16 mouse cellular contexts compared by ENCODE assay signal in genomic region chr9:42799694-42800093, GRCm38 (mm10).
"Had no signal": no experiment of that assay in that cellular context is flagged by ENCODE, and none has a peak within 500 bp of the region (broad histone marks: within the 10 kb centered on the region; RNA-seq: fewer than 3 reads in every experiment).

No protein-coding gene starts in this region.

- H3K9ac ChIP-seq: liver, embryonic 12.5 days; liver, embryonic 14.5 days; midbrain, embryonic 13.5 days; midbrain, embryonic 15.5 days; neural tube, embryonic 13.5 days; neural tube, embryonic 15.5 days had no signal

- H3K4me3 ChIP-seq: liver, embryonic 12.5 days; midbrain, embryonic 10.5 days; midbrain, embryonic 13.5 days; midbrain, embryonic 15.5 days; myocyte; neural tube, embryonic 13.5 days; neural tube, embryonic 15.5 days had no signal

- DNase-seq: lung, adult 18-20 months; retina, postnatal 1 day; right cerebral cortex, adult 18-20 months; right cerebral cortex, postnatal 25 days; spleen, adult 18-20 months; thymus, adult 18-20 months; thymus, postnatal 14 days; thymus, postnatal 36 days had no signal

- ATAC-seq: liver, embryonic 12.5 days; midbrain, embryonic 13.5 days; midbrain, embryonic 15.5 days had no signal

- H3K4me1 ChIP-seq: liver, embryonic 12.5 days; midbrain, embryonic 10.5 days had no signal

- H3K27me3 ChIP-seq: liver, embryonic 12.5 days; midbrain, embryonic 13.5 days; midbrain, embryonic 15.5 days; neural tube, embryonic 15.5 days had no signal

- H3K9me3 ChIP-seq: liver, embryonic 12.5 days; midbrain, embryonic 10.5 days; midbrain, embryonic 13.5 days; midbrain, embryonic 15.5 days; neural tube, embryonic 13.5 days; neural tube, embryonic 15.5 days had no signal

- H3K36me3 ChIP-seq: liver, embryonic 12.5 days; midbrain, embryonic 10.5 days; midbrain, embryonic 13.5 days; midbrain, embryonic 15.5 days; neural tube, embryonic 13.5 days; neural tube, embryonic 15.5 days had no signal

- H3K27ac ChIP-seq: liver, embryonic 12.5 days; liver, embryonic 14.5 days; midbrain, embryonic 10.5 days; midbrain, embryonic 13.5 days; midbrain, embryonic 15.5 days; neural tube, embryonic 13.5 days; neural tube, embryonic 15.5 days had no signal

- H3K4me2 ChIP-seq: liver, embryonic 12.5 days; midbrain, embryonic 13.5 days; midbrain, embryonic 15.5 days; neural tube, embryonic 13.5 days; neural tube, embryonic 15.5 days had no signal
